Mouse (Mus musculus) central nervous system, embryonic 11.5 days (tissue): ENCODE data around the gene Rhot1. TPM values are rescaled to one million over a fixed set of nuclear protein-coding genes. Genes with fewer than 3 reads are reported as not detected.

Experiments
- polyA plus RNA-seq: library from polyadenylated mRNA; depleted of rRNA; stranded (reverse); fragments of >200 nt; gene quantifications from 2 replicates; pipeline ENCODE4 v1.2.3, GENCODE M21; 2012; rRNA removed

Gene Rhot1
- 30.3 and 43.6 TPM in 2 replicates for polyA plus RNA-seq

GRCm38 (mm10) chr11:80208860-80209800, at the start of gene Rhot1:
TSS of gene Rhot1 (plus strand) at chr11:80209019.

GRCm38 (mm10) chr11:80183705-80184255, 25.0 kb upstream of the Rhot1 start, which contains the start of gene Rnf135:
TSS of gene Rnf135 (plus strand) at chr11:80183851.

DNA sequence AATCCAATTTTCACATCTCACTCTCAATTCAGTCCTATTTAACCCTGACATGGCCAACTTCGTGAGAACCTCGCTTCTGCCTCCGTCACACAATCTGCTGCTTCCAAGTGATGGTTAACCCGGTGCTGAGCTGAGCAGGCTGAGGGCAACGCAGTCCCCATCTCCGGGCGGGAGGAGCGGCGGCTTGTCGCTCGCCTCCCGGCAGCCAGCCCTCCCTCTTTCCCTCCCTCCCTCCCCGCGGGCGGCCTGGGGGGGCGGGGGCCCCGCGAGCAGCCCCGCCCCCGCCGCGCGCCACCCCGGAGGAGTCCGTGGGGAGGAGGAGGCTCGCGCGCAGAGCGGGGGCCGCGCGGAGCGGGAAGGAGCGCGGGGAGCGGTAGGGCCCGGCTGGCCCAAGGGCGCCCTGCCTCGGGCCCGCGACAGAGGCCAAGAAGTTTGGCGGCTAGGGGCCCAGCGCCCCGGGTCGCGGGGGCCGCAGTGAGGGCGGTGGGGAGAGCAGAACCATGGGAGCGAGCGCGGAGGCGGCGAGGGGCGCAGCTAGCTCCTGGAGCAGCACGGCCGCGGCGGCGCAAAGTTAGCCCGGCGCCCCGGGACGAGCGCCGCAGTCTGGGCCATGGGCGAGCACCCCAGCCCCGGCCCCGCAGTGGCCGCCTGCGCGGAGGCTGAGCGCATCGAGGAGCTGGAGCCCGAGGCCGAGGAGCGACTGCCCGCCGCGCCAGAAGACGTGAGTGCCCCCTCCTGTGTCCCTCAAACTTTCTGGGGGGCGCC, 91.9 kb downstream of the Rhot1 start, which contains the start of gene Rhbdl3:
TSS of gene Rhbdl3 (plus strand) at position 362 of the 765 bp plus-strand sequence.

Other genes with a start within 250 kb of the Rhot1 start
- 47.4 and 108 TPM in 2 replicates for gene Utp6, start 246.6 kb upstream of the Rhot1 start, polyA plus RNA-seq
- 44.9 and 48.2 TPM in 2 replicates for gene Suz12, start 215.9 kb upstream of the Rhot1 start, polyA plus RNA-seq
- gene Crlf3, start 128.0 kb upstream of the Rhot1 start, polyA plus RNA-seq = 23.0 and 32.6 TPM in 2 replicates
- 18.6 and 23.0 TPM in 2 replicates for gene Atad5, start 119.6 kb upstream of the Rhot1 start, polyA plus RNA-seq
- 14.3 and 20.4 TPM in 2 replicates for gene Tefm, start 66.8 kb upstream of the Rhot1 start, polyA plus RNA-seq
- gene Adap2, start 54.9 kb upstream of the Rhot1 start, polyA plus RNA-seq = 1.0 and 1.3 TPM in 2 replicates
- gene Rnf135, start 25.2 kb upstream of the Rhot1 start, polyA plus RNA-seq = 2.1 and 2.9 TPM in 2 replicates
- 15.3 and 20.5 TPM in 2 replicates for gene Rhbdl3, start 91.9 kb downstream of the Rhot1 start, polyA plus RNA-seq
- 16.0 and 24.1 TPM in 2 replicates for gene 5730455P16Rik, start 169.0 kb downstream of the Rhot1 start, polyA plus RNA-seq
- 183 and 340 TPM in 2 replicates for gene Zfp207, start 174.3 kb downstream of the Rhot1 start, polyA plus RNA-seq
- gene Psmd11, start 219.6 kb downstream of the Rhot1 start, polyA plus RNA-seq = 96.4 and 112 TPM in 2 replicates